Mouse (Mus musculus) naive thymus-derived CD4-positive, alpha-beta T cell, adult 5 months (primary cell): ENCODE data around the gene Scrg1. TPM values are rescaled to one million over a fixed set of nuclear protein-coding genes. Genes with fewer than 3 reads are reported as not detected.

Experiments
- polyA plus RNA-seq: library from polyadenylated mRNA; unstranded; fragments of 100-300 nt; shearing (Covaris generic); gene quantifications from one replicate; pipeline ENCODE4 v1.2.1, GENCODE M21; 2017

The Scrg1 gene
- not detected for polyA plus RNA-seq

DNA sequence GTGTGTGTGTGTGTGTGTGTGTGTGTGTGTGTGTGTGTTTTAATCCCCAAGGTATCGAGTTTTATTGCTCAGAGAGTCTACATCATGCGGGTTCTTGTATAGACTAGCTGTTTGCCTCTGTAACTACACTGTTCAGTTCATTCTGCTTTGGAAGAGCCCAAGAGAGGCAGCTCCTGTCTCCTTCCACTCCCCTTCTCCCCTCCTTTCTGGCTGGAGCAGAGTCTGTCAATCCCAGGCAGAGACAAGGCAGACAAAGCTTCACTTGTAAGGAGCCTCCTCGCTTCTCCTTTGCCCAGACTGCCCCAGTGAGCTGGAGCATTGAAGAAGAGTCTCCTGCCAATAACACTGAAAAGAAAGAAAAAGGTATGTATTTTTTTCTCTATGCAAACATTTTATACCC, at the start of gene Scrg1:
TSS of gene Scrg1 (plus strand) at position 159 of the 400 bp plus-strand sequence.

DNA sequence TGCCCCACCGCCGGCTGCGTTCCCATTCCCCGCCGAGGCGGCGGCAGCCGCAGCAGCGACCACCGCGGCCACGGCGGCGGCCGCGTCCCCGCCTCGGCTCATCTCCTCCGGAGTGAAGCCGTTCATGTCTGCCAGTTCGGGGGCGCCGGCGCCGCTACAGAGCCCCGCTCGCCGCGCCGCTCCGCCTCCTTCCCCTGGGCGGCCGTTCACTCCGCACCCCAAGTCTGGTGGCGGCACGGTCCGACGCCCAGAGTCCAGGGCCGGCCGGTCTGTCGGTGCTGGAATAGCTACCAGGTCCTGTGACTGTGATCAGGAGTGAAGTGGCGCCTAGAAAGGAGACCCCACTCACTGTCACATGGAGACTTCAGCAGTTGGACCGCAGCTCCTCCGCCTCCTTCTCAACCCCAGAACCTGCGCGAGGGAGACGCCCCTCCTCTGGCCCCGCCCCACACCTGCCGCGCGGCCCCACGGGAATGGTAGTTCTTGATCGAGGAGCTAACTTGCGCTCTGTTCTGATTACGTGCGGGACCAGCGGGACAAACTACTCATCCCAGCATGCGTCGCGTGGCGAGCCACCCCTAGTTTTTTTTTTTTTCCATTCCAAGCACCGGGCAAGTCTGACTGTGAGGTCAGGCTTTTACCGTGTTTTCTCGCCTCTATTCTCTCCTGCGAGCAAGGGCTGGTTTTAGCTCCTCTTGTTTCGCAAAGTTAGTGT, 31.9 kb downstream of the Scrg1 start, which contains the start of gene Sap30:
TSS of gene Sap30 (minus strand) at position 420 of the 715 bp plus-strand sequence.

DNA sequence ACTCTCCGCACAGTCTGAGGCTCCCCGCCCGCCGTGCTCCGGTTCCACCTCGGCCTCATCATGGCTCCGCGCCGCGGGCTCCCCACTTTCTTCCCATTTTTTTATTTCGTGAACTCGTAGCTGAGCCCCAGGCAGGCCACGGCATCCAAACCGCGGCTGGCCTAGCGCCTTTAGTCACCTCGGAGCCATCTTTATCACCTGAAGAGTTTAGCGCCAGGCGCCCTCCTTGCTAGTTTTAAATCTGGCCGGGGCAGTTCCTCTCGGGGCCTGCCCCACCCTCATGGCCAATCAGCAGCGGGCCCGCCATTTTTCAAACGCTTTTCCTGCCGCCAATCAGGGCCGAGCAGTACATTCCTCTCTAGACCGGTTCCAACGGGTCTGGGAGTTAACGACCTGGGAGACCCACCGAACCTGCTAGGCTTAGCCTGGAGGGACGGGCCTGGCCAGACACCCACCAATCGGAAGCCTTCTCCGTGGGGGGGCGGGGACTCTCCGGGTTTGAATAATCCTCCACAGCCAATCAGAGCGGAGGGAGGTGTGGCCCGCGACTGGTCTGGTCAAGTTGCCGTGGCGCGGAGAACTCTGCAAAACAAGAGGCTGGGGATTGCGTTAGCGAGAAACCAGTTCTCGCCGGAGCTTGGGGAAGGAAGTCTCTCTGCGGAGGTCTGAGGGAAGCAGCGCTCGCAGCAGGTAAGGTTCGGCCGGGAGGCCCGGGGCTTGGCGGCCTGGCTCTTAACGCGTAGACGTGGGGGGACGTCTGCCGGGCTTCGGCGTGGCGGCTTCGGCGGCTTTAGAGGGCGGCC, 55.8 kb downstream of the Scrg1 start, which contains the start of gene Hmgb2:
TSS of gene Hmgb2 (plus strand) at position 592 of the 803 bp plus-strand sequence.

Other genes starting within 250 kb of the Scrg1 start
- not detected for gene Hand2, start 134.9 kb upstream of the Scrg1 start, polyA plus RNA-seq
- 12.0 TPM for gene Sap30, start 31.9 kb downstream of the Scrg1 start, polyA plus RNA-seq
- gene Hmgb2, start 56.0 kb downstream of the Scrg1 start, polyA plus RNA-seq = 55.9 TPM
- 46.3 TPM for gene Galnt7, start 197.1 kb downstream of the Scrg1 start, polyA plus RNA-seq